Mouse (Mus musculus) heart, embryonic 11.5 days (tissue): ENCODE data around the gene Klk15. TPM values are rescaled to one million over a fixed set of nuclear protein-coding genes. Genes with fewer than 3 reads are reported as not detected.

Source experiments
- ATAC-seq: fragments of 200-750 bp; cut with Nextera tagmentation; replicated peaks from 2 replicates; pipeline ENCODE4 v1.8.0; 2017; ENCODE audit warnings: moderate library complexity; ENCODE audit not compliant: insufficient number of reproducible peaks, low FRiP score, low TSS enrichment
- H3K27ac ChIP-seq: fragments of 300-500 bp; sonication (generic); 2 replicates; pipeline ENCODE4 v1.5.1; 2014; ENCODE audit warnings: mild to moderate bottlenecking, low read depth, low read length
- H3K27me3 ChIP-seq: fragments of 300-500 bp; sonication (generic); 2 replicates; pipeline ENCODE4 v1.6.1; 2014; ENCODE audit warnings: mild to moderate bottlenecking, low read length, mixed read lengths; ENCODE audit not compliant: control insufficient read depth, insufficient read depth
- H3K36me3 ChIP-seq: fragments of 300-500 bp; sonication (generic); 2 replicates; pipeline ENCODE4 v1.6.1; 2014; ENCODE audit warnings: mild to moderate bottlenecking, low read length, moderate library complexity, mixed read lengths; ENCODE audit not compliant: control insufficient read depth, insufficient read depth
- H3K4me1 ChIP-seq: fragments of 300-500 bp; sonication (generic); 2 replicates; pipeline ENCODE4 v1.6.1; 2014; ENCODE audit warnings: low read length; ENCODE audit not compliant: control insufficient read depth, insufficient read depth
- H3K4me2 ChIP-seq: fragments of 300-500 bp; sonication (generic); 2 replicates; pipeline ENCODE4 v1.6.1; 2014; ENCODE audit warnings: mild to moderate bottlenecking, moderate library complexity
- H3K4me3 ChIP-seq: fragments of 300-500 bp; sonication (generic); 2 replicates; pipeline ENCODE4 v1.5.1; 2014; ENCODE audit warnings: low read depth, low read length
- H3K9ac ChIP-seq: fragments of 300-500 bp; sonication (generic); 2 replicates; pipeline ENCODE4 v1.6.1; 2014; ENCODE audit warnings: mild to moderate bottlenecking, low read depth, low read length, moderate library complexity
- H3K9me3 ChIP-seq: fragments of 300-500 bp; sonication (generic); replicated peaks from 2 replicates; pipeline ENCODE4 v1.6.1; 2016; ENCODE audit warnings: low read length; ENCODE audit not compliant: control insufficient read depth
- WGBS: fragments of 180-500 bp; shearing (Covaris S2); extraction: QIAGEN DNeasy Blood & Tissue Kit; methylation state at CpG from one replicate; pipeline ENCODE4 v1.1.7; 2014; ENCODE audit not compliant: insufficient replicate concordance; 5-methylcytosine and 5-hydroxymethylcytosine counted together
- polyA plus RNA-seq: library from polyadenylated mRNA; unstranded; fragments of >200 nt; fragmentation: Nextera tagmentation; extraction: Ambion mirVana; gene quantifications from 2 replicates; pipeline ENCODE4 v1.2.1, GENCODE M21; 2014

The Klk15 gene
- not detected in 2 replicates for polyA plus RNA-seq

GRCm38 (mm10) chr7:43933440-43933839 is at the start of gene Klk15:
Gene Klk15, plus strand, starts transcription at chr7:43933740.
- H3K4me3 ChIP-seq, result no peak within 1 kb of the TSS
- H3K9ac ChIP-seq, result no peak within 1 kb of the TSS
- no peaks in the 10 kb centered on the region for H3K27me3 ChIP-seq
- no peak within 1 kb of the TSS for H3K4me2 ChIP-seq
- no peaks in the 10 kb centered on the region for H3K4me1 ChIP-seq
- no peak for ATAC-seq
- no peaks in the 10 kb centered on the region for H3K36me3 ChIP-seq
- no peaks in the 10 kb centered on the region for H3K9me3 ChIP-seq
- WGBS, result 65% methylated on average over 3 of the region's 3 CpGs
- no peak within 1 kb of the TSS for H3K27ac ChIP-seq

- H3K9ac ChIP-seq, result no peak overlapping the region
- H3K4me2 ChIP-seq, result no peak overlapping the region
- no peak for ATAC-seq
- 66% methylated on average over 5 of the region's 5 CpGs for WGBS
- no peak overlapping the region for H3K27ac ChIP-seq
- H3K36me3 ChIP-seq, result no peaks in the 10 kb centered on the region
- no peaks in the 10 kb centered on the region for H3K9me3 ChIP-seq
- no peaks in the 10 kb centered on the region for H3K27me3 ChIP-seq
- no peak overlapping the region for H3K4me3 ChIP-seq
- H3K4me1 ChIP-seq, result no peaks in the 10 kb centered on the region
These were observed 42.2 kb upstream of the Klk15 start for GRCm38 (mm10) chr7:43891365-43891764.

GRCm38 (mm10) chr7:43891788-43892187 is 41.8 kb upstream of the Klk15 start:
- no peak for ATAC-seq
- H3K9ac ChIP-seq, result no peak overlapping the region
- no peak overlapping the region for H3K4me3 ChIP-seq
- no peaks in the 10 kb centered on the region for H3K27me3 ChIP-seq
- H3K27ac ChIP-seq, result no peak overlapping the region
- 45% methylated on average over 3 of the region's 3 CpGs for WGBS
- H3K9me3 ChIP-seq, result no peaks in the 10 kb centered on the region
- no peak overlapping the region for H3K4me2 ChIP-seq
- H3K4me1 ChIP-seq, result no peaks in the 10 kb centered on the region
- H3K36me3 ChIP-seq, result no peaks in the 10 kb centered on the region

- no peak overlapping the region for H3K27ac ChIP-seq
- H3K4me3 ChIP-seq, result no peak overlapping the region
- no peaks in the 10 kb centered on the region for H3K27me3 ChIP-seq
- no peak overlapping the region for H3K4me2 ChIP-seq
- no peaks in the 10 kb centered on the region for H3K4me1 ChIP-seq
- H3K36me3 ChIP-seq, result no peaks in the 10 kb centered on the region
- no peaks in the 10 kb centered on the region for H3K9me3 ChIP-seq
- ATAC-seq, result peak; percentile 82
- WGBS, result 9% methylated on average over 1 of the region's 1 CpGs
- H3K9ac ChIP-seq, result no peak overlapping the region
These were observed 38.7 kb upstream of the Klk15 start for GRCm38 (mm10) chr7:43894836-43895235.

- Histone ChIP-seq H3K4me3 (no peak overlapping the region), H3K4me2 (no peak overlapping the region), H3K27ac (no peak overlapping the region), H3K36me3 (no peaks in the 10 kb centered on the region), H3K4me1 (no peaks in the 10 kb centered on the region), H3K9ac (no peak overlapping the region), H3K27me3 (peaks cover 4% of the 10 kb centered on the region; the same call in 1 of the 2 replicates), H3K9me3 (no peaks in the 10 kb centered on the region)
- WGBS, result 48% methylated on average over 9 of the region's 9 CpGs
- no peak for ATAC-seq
These were observed 18.7 kb upstream of the Klk15 start for GRCm38 (mm10) chr7:43914821-43915220.

- Histone ChIP-seq H3K36me3 (no peaks in the 10 kb centered on the region), H3K4me1 (no peaks in the 10 kb centered on the region), H3K9me3 (no peaks in the 10 kb centered on the region), H3K4me3 (no peak overlapping the region), H3K27ac (no peak overlapping the region), H3K4me2 (no peak overlapping the region), H3K9ac (no peak overlapping the region), H3K27me3 (peaks cover 4% of the 10 kb centered on the region; the same call in 1 of the 2 replicates)
- no peak for ATAC-seq
- WGBS, result 79% methylated on average over 13 of the region's 13 CpGs
These were observed 15.1 kb upstream of the Klk15 start for GRCm38 (mm10) chr7:43918426-43918825.

- Histone ChIP-seq H3K9ac (no peak overlapping the region), H3K4me2 (no peak overlapping the region), H3K4me3 (no peak overlapping the region), H3K9me3 (no peaks in the 10 kb centered on the region), H3K27me3 (peaks cover 4% of the 10 kb centered on the region; the same call in 1 of the 2 replicates), H3K4me1 (no peaks in the 10 kb centered on the region), H3K36me3 (no peaks in the 10 kb centered on the region), H3K27ac (no peak overlapping the region)
- no peak for ATAC-seq
- WGBS, result 69% methylated on average over 8 of the region's 8 CpGs
These were observed 14.7 kb upstream of the Klk15 start for GRCm38 (mm10) chr7:43918871-43919270.

- peak; percentile 64; the same call in 1 of the 2 replicates for ATAC-seq
- Histone ChIP-seq H3K36me3 (no peaks in the 10 kb centered on the region), H3K27ac (no peak overlapping the region), H3K9ac (no peak overlapping the region), H3K9me3 (no peaks in the 10 kb centered on the region), H3K4me2 (no peak overlapping the region), H3K27me3 (peaks cover 4% of the 10 kb centered on the region; the same call in 1 of the 2 replicates), H3K4me3 (no peak overlapping the region), H3K4me1 (no peaks in the 10 kb centered on the region)
- WGBS, result 27% methylated on average over 14 of the region's 14 CpGs
These were observed 13.7 kb upstream of the Klk15 start for GRCm38 (mm10) chr7:43919559-43920451.

GRCm38 (mm10) chr7:43920582-43920981 is 13.0 kb upstream of the Klk15 start:
- H3K4me2 ChIP-seq, result no peak overlapping the region
- 86% methylated on average over 3 of the region's 3 CpGs for WGBS
- H3K9me3 ChIP-seq, result no peaks in the 10 kb centered on the region
- no peak overlapping the region for H3K27ac ChIP-seq
- no peaks in the 10 kb centered on the region for H3K4me1 ChIP-seq
- no peaks in the 10 kb centered on the region for H3K27me3 ChIP-seq
- no peaks in the 10 kb centered on the region for H3K36me3 ChIP-seq
- ATAC-seq, result no peak
- H3K9ac ChIP-seq, result no peak overlapping the region
- H3K4me3 ChIP-seq, result no peak overlapping the region
